Mouse (Mus musculus) CD4-positive, CD25-positive, alpha-beta regulatory T cell, adult 4 months (primary cell): ENCODE data around the gene Sf3a2. TPM values are rescaled to one million over a fixed set of nuclear protein-coding genes. Genes with fewer than 3 reads are reported as not detected.
"Not testable (repeated sequence)": the region's sequence is repeated elsewhere in the genome, so short reads cannot be mapped to it uniquely, and the experiment has no call there.

Experiments used
- ATAC-seq: one replicate; pipeline ENCODE4 v1.8.0; 2017
- polyA plus RNA-seq, 2 experiments: library from polyadenylated mRNA; unstranded; fragments of 100-300 nt; shearing (Covaris generic); gene quantifications; one replicate each; pipeline ENCODE4 v1.2.1; 2017

Sf3a2 gene
- polyA plus RNA-seq, 2 experiments from 2014 or later = 12.3 to 13.2 TPM

GRCm38 (mm10) chr10:80826151-80827062 is 28.4 kb downstream of the Sf3a2 start, which contains the start of gene Oaz1:
TSS of gene Oaz1 (plus strand) at chr10:80826656.
- ATAC-seq = peak; percentile 89

GRCm38 (mm10) chr10:80827063-80827869 is 29.3 kb downstream of the Sf3a2 start:
- no peak for ATAC-seq

- no peak for ATAC-seq
Measured at GRCm38 (mm10) chr10:80827870-80828420, 29.9 kb downstream of the Sf3a2 start.

DNA sequence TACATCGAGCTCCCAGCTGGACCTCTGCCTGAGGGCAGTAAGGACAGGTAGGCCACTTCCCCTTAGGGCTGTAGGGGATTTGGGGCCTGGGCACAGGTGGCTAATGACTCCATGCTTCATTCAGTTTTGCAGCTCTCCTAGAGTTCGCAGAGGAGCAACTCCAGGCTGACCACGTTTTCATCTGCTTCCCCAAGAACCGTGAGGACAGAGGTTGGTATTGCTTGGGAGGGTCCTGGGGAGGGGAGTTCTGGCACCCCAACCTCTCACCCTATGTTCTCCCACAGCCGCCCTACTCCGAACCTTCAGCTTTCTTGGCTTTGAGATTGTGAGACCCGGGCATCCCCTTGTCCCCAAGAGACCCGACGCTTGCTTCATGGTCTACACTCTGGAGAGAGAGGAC is 30.6 kb downstream of the Sf3a2 start:
- not testable (repeated sequence) for ATAC-seq

DNA sequence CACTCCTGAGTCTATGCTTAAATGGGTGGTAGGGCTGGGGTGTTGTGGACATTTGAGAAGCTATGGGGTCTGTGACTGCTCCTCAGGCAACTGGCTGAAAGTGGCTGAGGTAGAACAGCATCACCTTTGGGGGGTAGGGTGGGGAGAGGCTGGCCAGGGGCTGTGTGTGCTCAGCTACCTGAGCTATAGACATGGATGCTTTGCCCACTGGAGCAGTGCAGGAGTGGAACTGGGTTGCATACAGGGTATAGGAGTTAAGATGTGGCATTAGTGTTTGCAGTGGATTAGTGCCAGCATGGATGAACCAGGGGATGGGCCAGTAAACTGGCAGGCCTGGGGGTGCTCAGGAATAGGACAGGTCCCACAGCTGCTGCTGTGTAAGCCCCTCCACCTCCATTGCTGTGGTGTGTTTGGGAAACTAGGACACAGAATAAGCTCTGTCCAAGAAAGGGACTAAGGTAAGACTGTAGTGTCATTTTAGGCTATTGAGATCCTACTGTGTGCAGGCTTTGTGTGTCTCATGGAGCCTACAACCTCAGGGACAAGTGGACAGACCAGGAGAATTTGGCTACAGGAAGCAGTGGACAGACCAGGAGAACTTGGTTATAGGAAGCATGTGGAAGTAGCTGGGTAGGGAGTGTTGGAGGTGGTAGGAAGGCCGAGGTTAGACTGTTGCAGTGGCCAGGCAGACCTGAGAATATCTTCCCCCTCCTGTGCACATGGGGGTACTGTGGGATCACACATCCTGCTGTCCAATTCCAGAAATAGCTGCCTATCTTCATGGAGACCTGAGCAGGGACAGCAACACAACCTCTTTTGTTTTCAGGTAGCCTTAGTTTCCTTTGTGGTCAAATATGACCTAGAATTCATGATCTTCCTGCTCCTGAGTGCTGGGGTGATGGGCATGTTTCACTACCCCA is 31.6 kb downstream of the Sf3a2 start:
- ATAC-seq = no peak

DNA sequence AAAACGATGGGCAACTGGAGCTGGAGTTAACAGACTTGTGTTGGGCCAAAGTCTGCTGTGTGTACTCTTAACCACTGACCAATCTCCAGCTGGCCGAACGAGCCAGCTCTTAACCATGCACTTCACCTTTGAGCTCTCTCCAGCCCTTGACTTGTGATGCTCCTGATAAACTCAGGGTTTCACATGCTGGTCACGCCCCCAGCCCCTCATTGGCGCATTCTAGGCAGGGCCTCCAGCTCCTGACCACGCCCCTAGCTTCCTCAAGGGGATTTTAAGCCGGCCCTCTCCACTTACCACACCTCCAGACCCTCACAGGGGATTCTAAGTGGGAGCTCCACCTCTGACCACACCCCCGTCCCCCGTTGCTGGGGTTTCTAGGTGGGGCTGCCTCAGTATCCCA is 33.1 kb downstream of the Sf3a2 start:
- ATAC-seq = no peak

DNA sequence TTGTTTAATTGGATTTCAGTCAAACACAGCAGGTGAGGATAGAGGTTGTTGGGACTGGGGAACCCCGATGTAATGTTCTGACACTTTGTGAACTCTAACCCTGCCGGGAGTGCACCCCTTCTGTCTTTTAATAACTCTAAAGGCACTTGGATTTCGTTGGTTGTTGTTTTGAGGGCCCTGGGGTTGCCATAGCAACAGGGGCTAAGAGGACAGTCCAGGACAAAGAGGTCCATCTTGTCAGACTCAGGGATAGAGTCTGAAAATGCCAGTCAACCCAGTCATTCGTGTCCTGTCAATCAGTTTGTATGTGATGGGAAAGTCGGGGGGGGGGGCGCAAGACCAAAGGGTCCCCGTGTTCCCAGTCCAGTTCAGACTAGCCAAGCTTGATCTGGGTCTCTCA is 34.8 kb downstream of the Sf3a2 start:
- ATAC-seq = no peak

DNA sequence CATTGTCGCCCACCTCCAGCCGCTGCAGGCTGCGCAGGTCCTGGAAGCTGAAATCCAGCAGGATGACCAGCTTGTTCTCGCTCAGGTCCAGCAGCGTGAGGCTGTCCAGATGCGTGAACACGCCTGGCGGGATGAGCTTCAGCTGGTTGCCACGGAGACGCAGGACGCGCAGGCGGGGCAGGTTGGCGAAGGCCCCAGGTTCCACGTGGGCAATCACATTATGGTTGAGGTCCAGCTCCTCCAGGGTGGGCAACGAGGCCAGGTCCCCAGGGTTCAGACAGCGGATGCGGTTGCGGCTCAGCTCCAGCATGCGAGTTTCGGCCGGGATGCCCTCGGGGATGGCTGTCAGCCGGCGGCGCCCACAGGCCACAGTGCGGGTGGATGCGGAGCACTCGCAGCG is 37.6 kb downstream of the Sf3a2 start:
- no peak for ATAC-seq

GRCm38 (mm10) chr10:80836949-80837379 is 39.0 kb downstream of the Sf3a2 start:
- ATAC-seq = no peak

DNA sequence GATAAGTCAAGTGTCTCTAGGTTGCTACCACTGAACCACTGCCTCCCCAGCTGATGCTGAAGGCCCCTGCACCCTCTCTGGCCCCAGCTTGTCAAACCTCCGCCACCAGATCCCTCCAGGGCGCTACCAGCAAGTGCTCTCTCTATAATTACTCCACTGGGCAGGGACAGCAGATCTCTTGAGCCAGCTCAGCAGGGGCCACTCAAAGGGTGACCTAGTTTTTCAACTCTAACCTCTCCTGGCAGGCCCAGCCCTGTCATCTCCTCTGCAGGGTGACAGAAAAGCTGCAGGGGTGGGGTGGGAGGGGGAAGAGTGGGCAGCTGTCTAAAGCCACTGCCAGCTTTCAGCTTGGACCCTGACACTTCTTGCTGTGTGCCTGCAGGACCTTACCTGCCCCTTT is 39.8 kb downstream of the Sf3a2 start:
- no peak for ATAC-seq

GRCm38 (mm10) chr10:80838346-80838912 is 40.4 kb downstream of the Sf3a2 start:
- ATAC-seq = no peak

- no peak for ATAC-seq
Measured at GRCm38 (mm10) chr10:80839848-80840247, 41.9 kb downstream of the Sf3a2 start.

GRCm38 (mm10) chr10:80841685-80842084 is 43.7 kb downstream of the Sf3a2 start:
- ATAC-seq = no peak

DNA sequence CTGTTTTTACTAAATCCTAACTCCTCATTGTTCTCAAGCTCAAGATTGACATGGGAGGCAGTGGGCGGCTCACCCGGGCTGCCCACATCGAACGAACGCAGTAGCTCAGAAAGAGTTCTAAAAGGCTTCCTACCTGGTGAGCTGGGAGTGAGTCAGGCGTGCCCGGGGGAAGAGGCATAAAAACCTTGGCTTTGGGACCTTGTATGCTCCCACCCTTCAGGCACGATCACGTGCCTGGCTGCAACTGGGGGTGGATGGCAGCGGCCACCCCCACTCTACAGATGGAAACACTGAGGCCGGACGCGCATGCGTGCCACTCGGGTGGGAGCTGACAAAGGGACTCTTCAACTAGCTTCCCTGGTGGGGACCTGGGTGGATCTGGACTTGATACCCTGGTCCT is 44.3 kb downstream of the Sf3a2 start:
- no peak for ATAC-seq

- no peak for ATAC-seq
Measured at GRCm38 (mm10) chr10:80843087-80843930, 45.3 kb downstream of the Sf3a2 start.

GRCm38 (mm10) chr10:80843931-80844547 is 46.0 kb downstream of the Sf3a2 start, which contains the start of gene Lingo3:
TSS of gene Lingo3 (minus strand) at chr10:80844039.
- no peak for ATAC-seq

GRCm38 (mm10) chr10:80845055-80845693 is 47.2 kb downstream of the Sf3a2 start:
- no peak for ATAC-seq

DNA sequence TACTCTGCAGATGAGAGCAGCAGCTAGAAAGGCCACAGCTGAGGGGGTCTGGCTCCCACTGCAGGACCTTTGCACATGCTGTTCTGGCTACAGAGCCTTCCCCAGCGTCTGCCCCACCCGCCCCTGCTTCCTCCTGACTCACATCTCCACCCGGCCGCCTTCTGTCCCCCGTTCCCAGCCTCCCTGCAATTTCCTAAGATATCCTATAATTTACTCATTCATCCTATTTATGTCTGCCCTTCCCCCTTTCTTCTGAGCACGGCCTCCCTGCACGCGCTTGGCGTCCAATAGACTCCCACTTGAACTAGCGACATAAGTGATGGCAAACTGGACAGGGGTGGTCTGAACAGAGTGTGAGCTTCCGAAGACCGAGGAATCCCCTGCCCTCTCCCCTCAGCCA is 47.7 kb downstream of the Sf3a2 start:
- no peak for ATAC-seq

DNA sequence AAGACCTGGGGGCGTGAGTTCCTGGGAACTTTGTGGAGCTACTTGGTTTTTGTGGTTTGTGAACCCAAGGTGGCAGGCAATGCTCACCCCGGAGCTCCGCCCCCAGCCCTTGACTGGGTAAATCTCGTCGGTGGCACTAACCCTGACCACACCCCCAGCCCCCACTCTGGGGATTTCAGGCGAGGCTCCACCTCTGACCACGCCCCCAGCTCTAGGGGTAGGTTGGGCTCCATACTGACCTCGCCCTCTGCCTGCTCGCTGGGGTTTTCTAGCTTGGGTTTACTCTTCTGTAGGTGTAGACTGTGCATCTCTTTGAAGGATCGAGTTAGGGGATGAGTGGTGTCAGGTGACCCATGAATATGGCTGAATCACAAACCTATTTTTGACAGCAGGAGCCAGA is 50.6 kb downstream of the Sf3a2 start:
- ATAC-seq = peak; percentile 84
